Comparison of ENCODE assay signal across 18 mouse cellular contexts in the genomic region with DNA sequence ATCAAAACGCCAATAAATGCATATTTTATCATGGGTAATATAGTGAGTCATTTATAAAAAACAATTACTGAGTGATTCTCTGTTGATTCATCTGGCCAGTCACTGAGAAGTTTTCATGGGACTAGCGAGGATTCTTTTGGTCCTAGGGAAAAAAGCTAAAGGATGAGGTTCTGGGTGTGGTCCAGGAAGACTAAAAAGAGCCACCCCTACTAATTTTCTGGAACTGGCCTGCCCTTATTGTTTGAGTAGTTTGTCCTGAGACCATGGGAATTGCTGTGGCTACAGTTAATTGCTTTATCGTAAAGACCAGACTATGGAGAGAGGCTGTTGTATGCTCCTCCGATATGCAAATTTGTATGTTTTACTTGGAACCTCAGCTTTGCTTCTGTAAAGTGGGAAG.
"Had no signal": no experiment of that assay in that cellular context is flagged by ENCODE, and none has a peak within 500 bp of the region (broad histone marks: within the 10 kb centered on the region; RNA-seq: fewer than 3 reads in every experiment).

No protein-coding gene starts in this region.

- H3K9ac ChIP-seq: liver, postnatal 0 days; lung, embryonic 15.5 days; neural tube, embryonic 13.5 days; neural tube, embryonic 15.5 days had no signal

- DNase-seq: liver, postnatal 0 days; lung, adult 2 months; lung, postnatal 14 days; lung, postnatal 4 days; midbrain, embryonic 14.5 days; retina, postnatal 1 day; right cerebral cortex, adult 18-20 months; right cerebral cortex, postnatal 25 days; right cerebral cortex, postnatal 4 days; spleen, adult 18-20 months; thymus, adult 18-20 months; thymus, postnatal 14 days; thymus, postnatal 36 days had no signal

- H3K4me1 ChIP-seq: lung, embryonic 15.5 days; midbrain, embryonic 10.5 days; neural tube, embryonic 13.5 days; neural tube, embryonic 15.5 days had no signal

- H3K36me3 ChIP-seq: lung, embryonic 15.5 days; midbrain, embryonic 10.5 days; neural tube, embryonic 13.5 days; neural tube, embryonic 15.5 days had no signal

- H3K27ac ChIP-seq: lung, embryonic 15.5 days; midbrain, embryonic 10.5 days; neural tube, embryonic 13.5 days; neural tube, embryonic 15.5 days had no signal

- H3K27me3 ChIP-seq: lung, embryonic 15.5 days; neural tube, embryonic 13.5 days; neural tube, embryonic 15.5 days had no signal

- H3K4me3 ChIP-seq: lung, embryonic 15.5 days; midbrain, embryonic 10.5 days; myocyte; neural tube, embryonic 13.5 days; neural tube, embryonic 15.5 days had no signal
